Comparison of ENCODE assay signal across 8 mouse cellular contexts in genomic region chr4:103346058-103346457, GRCm38 (mm10). TPM values are rescaled to one million over a fixed set of nuclear protein-coding genes. Genes with fewer than 3 reads are reported as not detected.
A peak's percentile ranks its signal among the peaks of the same experiment; 100 is the strongest.
DNase-seq lines count a peak whose midpoint lies in the region.

No protein-coding gene starts in this region.

- intact Hi-C loops in left cerebral cortex, postnatal 36 days (cut with DNase I), result loop anchor here (10.0 kb wide), 1 partner anchor 131 kb away; the partner anchor contains the start of gene Slc35d1

- peak; percentile 22 for DNase-seq in adrenal gland, postnatal 10 days
- no peak for DNase-seq in adrenal gland, adult 8-10 months
- peak; percentile 14 to 44 for DNase-seq in left cerebral cortex, adult 9 months (ENCODE audit: low spot score in 2 of 2)
- DNase-seq in left cerebral cortex, postnatal 36 days (ENCODE audit: low spot score in 2 of 2), result no peak
- DNase-seq in brain, embryonic 18.5 days (ENCODE audit: low read depth, low spot score), result peak; percentile 30
- DNase-seq in heart, adult 9 months (ENCODE audit: low spot score in 2 of 2), result peak; percentile 24 to 44
- peak; percentile 58 for DNase-seq in lung, postnatal 25 days (ENCODE audit: low spot score)
- DNase-seq in right cerebral cortex, postnatal 4 days, result no peak

RNA-seq across cellular contexts. Expression of gene Oma1, which starts 32.4 kb away (rescaled TPM):
- 10 to 100 TPM; 13.9 to 15.4 TPM for total RNA-seq in adrenal gland, postnatal 10 days (2021)
- total RNA-seq in adrenal gland, adult 8-10 months (2022), result 10 to 100 TPM; 20.8 to 24.5 (median 21.4) TPM
- total RNA-seq in left cerebral cortex, postnatal 36 days (2021), result 1 to 10 TPM; 7.1 to 7.2 TPM

RNA-seq across cellular contexts. Expression of gene 4921539E11Rik, which starts 55.4 kb away (rescaled TPM):
- total RNA-seq in adrenal gland, postnatal 10 days (2021), result not detected
- not detected for total RNA-seq in adrenal gland, adult 8-10 months (2022)
- not detected for total RNA-seq in left cerebral cortex, postnatal 36 days (2021)

Comparison
In these comparisons a context has a peak if more than half of its experiments do, and no peak if none do; other contexts are left out.
1. DNase-seq: peak in adrenal gland, postnatal 10 days (single experiment), left cerebral cortex, adult 9 months (2 of 2), brain, embryonic 18.5 days (single experiment), heart, adult 9 months (2 of 2) and lung, postnatal 25 days (single experiment); none in adrenal gland, adult 8-10 months (single experiment), left cerebral cortex, postnatal 36 days (0 of 2) and right cerebral cortex, postnatal 4 days (single experiment).